ENCODE assay signal across 11 mouse cellular contexts in genomic region chr19:47946821-47947465, GRCm38 (mm10). TPM values are rescaled to one million over a fixed set of nuclear protein-coding genes. Genes with fewer than 3 reads are reported as not detected.
DNase-seq lines count a peak whose midpoint lies in the region; ATAC-seq lines count a peak whose summit lies in the region.
"Had no signal": no experiment of that assay in that cellular context is flagged by ENCODE, and none has a peak within 500 bp of the region (broad histone marks: within the 10 kb centered on the region; RNA-seq: fewer than 3 reads in every experiment).

No protein-coding gene starts in this region.

- H3K4me3 ChIP-seq in heart, embryonic 11.5 days (ENCODE audit: low read depth, low read length): peak overlapping the region; percentile 22; the same call in 1 of the 2 replicates
- peak overlapping the region; percentile 34; the same call in 1 of the 2 replicates for H3K4me3 ChIP-seq in heart, embryonic 16.5 days (ENCODE audit: low read length)
- no peak overlapping the region for H3K4me3 ChIP-seq in midbrain, embryonic 10.5 days
- no peak overlapping the region for H3K4me3 ChIP-seq in liver, embryonic 12.5 days
- H3K4me3 ChIP-seq: neural tube, embryonic 12.5 days had no signal

- H3K27me3 ChIP-seq in heart, embryonic 11.5 days (ENCODE audit: control insufficient read depth, insufficient read depth, low read length): no peaks in the 10 kb centered on the region
- 0 out of 2 replicates have a peak, but pooled peaks cover 2% of the 10 kb centered on the region for H3K27me3 ChIP-seq in heart, embryonic 16.5 days (ENCODE audit: control insufficient read depth, insufficient read depth, low read length)
- no peaks in the 10 kb centered on the region for H3K27me3 ChIP-seq in midbrain, embryonic 10.5 days (ENCODE audit: low read depth, poor library complexity, severe bottlenecking)
- H3K27me3 ChIP-seq in liver, embryonic 12.5 days (replicated peaks): 0 out of 2 replicates have a peak, but pooled peaks cover 4% of the 10 kb centered on the region
- H3K27me3 ChIP-seq: neural tube, embryonic 12.5 days had no signal

- peak overlapping the region; percentile 49 for H3K4me2 ChIP-seq in heart, embryonic 11.5 days
- H3K4me2 ChIP-seq in heart, embryonic 16.5 days (ENCODE audit: low read depth, low read length): peak overlapping the region; percentile 56
- no peak overlapping the region for H3K4me2 ChIP-seq in liver, embryonic 12.5 days
- H3K4me2 ChIP-seq: neural tube, embryonic 12.5 days had no signal

- no peak overlapping the region for H3K9ac ChIP-seq in heart, embryonic 11.5 days (ENCODE audit: low read depth, low read length)
- H3K9ac ChIP-seq in heart, embryonic 16.5 days (ENCODE audit: low read length): no peak overlapping the region
- no peak overlapping the region for H3K9ac ChIP-seq in liver, embryonic 12.5 days
- H3K9ac ChIP-seq: neural tube, embryonic 12.5 days had no signal

- H3K36me3 ChIP-seq in heart, embryonic 11.5 days (ENCODE audit: control insufficient read depth, insufficient read depth, low read length): no peaks in the 10 kb centered on the region
- no peaks in the 10 kb centered on the region for H3K36me3 ChIP-seq in heart, embryonic 16.5 days (ENCODE audit: control insufficient read depth, insufficient read depth)
- no peaks in the 10 kb centered on the region for H3K36me3 ChIP-seq in midbrain, embryonic 10.5 days
- H3K36me3 ChIP-seq in liver, embryonic 12.5 days: no peaks in the 10 kb centered on the region
- H3K36me3 ChIP-seq: neural tube, embryonic 12.5 days had no signal

- 40% methylated on average over 23 of the region's 23 CpGs for WGBS in heart, embryonic 11.5 days (ENCODE audit: insufficient replicate concordance)
- 33% methylated on average over 23 of the region's 23 CpGs for WGBS in heart, embryonic 16.5 days
- 51% methylated on average over 23 of the region's 23 CpGs for WGBS in midbrain, embryonic 10.5 days
- 52% methylated on average over 23 of the region's 23 CpGs for WGBS in liver, embryonic 12.5 days (ENCODE audit: insufficient replicate concordance)

- no peak for ATAC-seq in heart, embryonic 11.5 days (replicated peaks; ENCODE audit: insufficient number of reproducible peaks, low FRiP score, low TSS enrichment)
- no peak for ATAC-seq in heart, embryonic 16.5 days (replicated peaks; ENCODE audit: extremely low read depth, insufficient read depth, low FRiP score)
- no peak for ATAC-seq in liver, embryonic 12.5 days

- H3K27ac ChIP-seq in heart, embryonic 11.5 days (ENCODE audit: low read depth, low read length): no peak overlapping the region
- no peak overlapping the region for H3K27ac ChIP-seq in heart, embryonic 16.5 days (ENCODE audit: low read length)
- no peak overlapping the region for H3K27ac ChIP-seq in midbrain, embryonic 10.5 days (replicated peaks)
- H3K27ac ChIP-seq in liver, embryonic 12.5 days: no peak overlapping the region
- H3K27ac ChIP-seq: neural tube, embryonic 12.5 days had no signal

- DNase-seq in heart, adult 9 months (ENCODE audit: low spot score in 2 of 2): no peak
- peak; percentile 30 for DNase-seq in Muller cell, postnatal 12 days (ENCODE audit: inconsistent ontology term)
- DNase-seq in midbrain, embryonic 10.5 days (ENCODE audit: low spot score): peak; percentile 40
- no peak for DNase-seq in adrenal gland, postnatal 4 days (ENCODE audit: low spot score in 2 of 2)
- DNase-seq in left cerebral cortex, adult 11 months (ENCODE audit: low spot score): no peak
- DNase-seq: adrenal gland, postnatal 10 days had no signal

- H3K4me1 ChIP-seq in heart, embryonic 11.5 days (ENCODE audit: control insufficient read depth, insufficient read depth, low read length): no peaks in the 10 kb centered on the region
- H3K4me1 ChIP-seq in heart, embryonic 16.5 days (ENCODE audit: control insufficient read depth, insufficient read depth, low read length): no peaks in the 10 kb centered on the region
- H3K4me1 ChIP-seq in midbrain, embryonic 10.5 days: peaks cover 15% of the 10 kb centered on the region
- no peaks in the 10 kb centered on the region for H3K4me1 ChIP-seq in liver, embryonic 12.5 days
- H3K4me1 ChIP-seq: neural tube, embryonic 12.5 days had no signal

- H3K9me3 ChIP-seq in heart, embryonic 11.5 days (replicated peaks; ENCODE audit: control insufficient read depth, low read length): no peaks in the 10 kb centered on the region
- no peaks in the 10 kb centered on the region for H3K9me3 ChIP-seq in heart, embryonic 16.5 days (replicated peaks; ENCODE audit: control insufficient read depth, low read length)
- H3K9me3 ChIP-seq in midbrain, embryonic 10.5 days (replicated peaks): no peaks in the 10 kb centered on the region
- H3K9me3 ChIP-seq in liver, embryonic 12.5 days (replicated peaks): no peaks in the 10 kb centered on the region
- H3K9me3 ChIP-seq: neural tube, embryonic 12.5 days had no signal

RNA-seq across cellular contexts. Expression of gene Cfap58, which starts 9.5 kb away (rescaled TPM):
- polyA plus RNA-seq in heart, embryonic 11.5 days (2014; fragmentation: Nextera tagmentation; extraction: Ambion mirVana): 0.16 and 0.18 TPM in 2 replicates
- 0.09 and 0.25 TPM in 2 replicates for polyA plus RNA-seq in heart, embryonic 16.5 days (2015; fragmentation: Nextera tagmentation; extraction: Ambion mirVana)
- 0.07 and 0.19 TPM in 2 replicates for polyA plus RNA-seq in midbrain, embryonic 10.5 days (2016; fragmentation: Nextera tagmentation; extraction: Ambion mirVana)
- polyA plus RNA-seq in liver, embryonic 12.5 days (2016; fragmentation: Nextera tagmentation; extraction: Ambion mirVana): not detected in 2 replicates
- total RNA-seq in adrenal gland, postnatal 4 days (2021): under 1 TPM; 0.08 to 0.14 TPM
- total RNA-seq: hematopoietic stem cell, adult 5-6 weeks had no signal

RNA-seq across cellular contexts. Expression of gene Itprip, which starts 27.8 kb away (rescaled TPM):
- polyA plus RNA-seq in heart, embryonic 11.5 days (2014; fragmentation: Nextera tagmentation; extraction: Ambion mirVana): 13.2 and 16.9 TPM in 2 replicates
- polyA plus RNA-seq in heart, embryonic 16.5 days (2015; fragmentation: Nextera tagmentation; extraction: Ambion mirVana): 18.4 and 23.3 TPM in 2 replicates
- polyA plus RNA-seq in midbrain, embryonic 10.5 days (2016; fragmentation: Nextera tagmentation; extraction: Ambion mirVana): 21.7 and 22.9 TPM in 2 replicates
- 5.3 and 5.9 TPM in 2 replicates for polyA plus RNA-seq in liver, embryonic 12.5 days (2016; fragmentation: Nextera tagmentation; extraction: Ambion mirVana)
- total RNA-seq in adrenal gland, postnatal 4 days (2021): 10 to 100 TPM; 19.2 to 20.4 TPM

RNA-seq across cellular contexts. Expression of gene Cfap43, which starts 27.9 kb away (rescaled TPM):
- polyA plus RNA-seq in heart, embryonic 11.5 days (2014; fragmentation: Nextera tagmentation; extraction: Ambion mirVana): 0.08 TPM in 1 of 2 replicates, not detected in the other
- 0.38 and 0.42 TPM in 2 replicates for polyA plus RNA-seq in heart, embryonic 16.5 days (2015; fragmentation: Nextera tagmentation; extraction: Ambion mirVana)
- 0.06 and 0.09 TPM in 2 replicates for polyA plus RNA-seq in midbrain, embryonic 10.5 days (2016; fragmentation: Nextera tagmentation; extraction: Ambion mirVana)
- polyA plus RNA-seq in liver, embryonic 12.5 days (2016; fragmentation: Nextera tagmentation; extraction: Ambion mirVana): 0.04 TPM in 1 of 2 replicates, not detected in the other
- total RNA-seq in adrenal gland, postnatal 4 days (2021): under 1 TPM; 0.22 to 0.31 TPM
- total RNA-seq: adrenal gland, postnatal 10 days had no signal

Comparison
In these comparisons a context has a peak if more than half of its experiments do, and no peak if none do; other contexts are left out.
1. H3K4me3 ChIP-seq: peak in heart, embryonic 11.5 days (single experiment) and heart, embryonic 16.5 days (single experiment); none in midbrain, embryonic 10.5 days (single experiment) and liver, embryonic 12.5 days (single experiment).
2. DNase-seq: peak in Muller cell, postnatal 12 days (single experiment) and midbrain, embryonic 10.5 days (single experiment); none in heart, adult 9 months (0 of 2), adrenal gland, postnatal 4 days (0 of 2) and left cerebral cortex, adult 11 months (single experiment).